Mouse (Mus musculus): ENCODE measurements at regions not wholly inside any gene's neighbourhood (a gene's known extent, or its start where the extent isn't known, plus 50 kb on each side); places are given as distances from the start of the nearest gene placed in this dataset.

DNA sequence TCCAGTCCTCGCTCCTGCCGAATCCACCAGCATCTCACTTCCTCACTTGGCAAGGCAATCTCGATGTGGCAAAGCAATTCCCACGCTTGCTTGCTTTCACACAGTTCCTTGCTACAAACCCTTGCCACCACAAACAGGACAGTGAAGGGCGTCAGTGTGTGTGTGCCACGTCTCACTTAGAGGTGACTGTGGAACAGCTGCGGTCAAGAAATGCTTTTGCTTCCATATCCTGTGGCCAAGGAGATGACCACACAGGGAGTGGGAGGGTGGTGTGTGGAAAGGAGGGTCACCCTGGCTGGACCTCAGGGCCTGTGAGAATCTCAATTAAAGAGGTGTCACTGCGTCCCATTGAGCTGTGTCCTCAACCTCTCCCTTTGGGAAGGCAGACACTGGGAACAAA is 207.4 kb downstream of the Opa1 start:
- no peak for TF ChIP-seq POLR2A (IDR thresholded peaks at IDR 0.05; ENCODE audit: extremely low read depth, insufficient read depth, low read length)
- TF ChIP-seq CTCF (IDR thresholded peaks at IDR 0.05; ENCODE audit: low read depth, low read length): no peak
